Mouse (Mus musculus) embryo, embryonic 11.5 days (tissue): ENCODE results near the gene Galnt2.

ENCODE experiments used
- DNase-seq: peaks from one replicate; pipeline ENCODE4 v3.0.0-alpha.2; 2012; ENCODE audit warnings: low read depth, low spot score

Gene Galnt2

DNA sequence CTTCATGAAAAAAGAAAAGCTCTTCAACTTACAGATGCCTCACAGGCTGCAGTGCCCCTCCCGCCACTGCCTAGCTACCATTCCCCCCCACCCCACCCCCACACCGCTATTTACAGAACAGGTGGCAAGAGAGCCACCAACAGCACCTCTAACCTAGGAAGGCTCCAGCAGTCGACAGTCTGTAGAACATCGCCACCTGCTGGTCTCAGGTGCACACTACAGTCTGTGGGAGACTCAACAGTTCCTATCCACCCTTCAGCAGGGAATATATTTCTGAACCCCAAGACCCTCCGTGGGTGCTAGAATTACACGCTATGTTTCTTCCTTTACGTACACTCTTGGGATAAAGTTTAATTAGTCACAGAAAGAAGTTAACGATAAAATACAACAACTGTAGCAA, 137.0 kb downstream of the Galnt2 start:
- peak; percentile 45 for DNase-seq

DNA sequence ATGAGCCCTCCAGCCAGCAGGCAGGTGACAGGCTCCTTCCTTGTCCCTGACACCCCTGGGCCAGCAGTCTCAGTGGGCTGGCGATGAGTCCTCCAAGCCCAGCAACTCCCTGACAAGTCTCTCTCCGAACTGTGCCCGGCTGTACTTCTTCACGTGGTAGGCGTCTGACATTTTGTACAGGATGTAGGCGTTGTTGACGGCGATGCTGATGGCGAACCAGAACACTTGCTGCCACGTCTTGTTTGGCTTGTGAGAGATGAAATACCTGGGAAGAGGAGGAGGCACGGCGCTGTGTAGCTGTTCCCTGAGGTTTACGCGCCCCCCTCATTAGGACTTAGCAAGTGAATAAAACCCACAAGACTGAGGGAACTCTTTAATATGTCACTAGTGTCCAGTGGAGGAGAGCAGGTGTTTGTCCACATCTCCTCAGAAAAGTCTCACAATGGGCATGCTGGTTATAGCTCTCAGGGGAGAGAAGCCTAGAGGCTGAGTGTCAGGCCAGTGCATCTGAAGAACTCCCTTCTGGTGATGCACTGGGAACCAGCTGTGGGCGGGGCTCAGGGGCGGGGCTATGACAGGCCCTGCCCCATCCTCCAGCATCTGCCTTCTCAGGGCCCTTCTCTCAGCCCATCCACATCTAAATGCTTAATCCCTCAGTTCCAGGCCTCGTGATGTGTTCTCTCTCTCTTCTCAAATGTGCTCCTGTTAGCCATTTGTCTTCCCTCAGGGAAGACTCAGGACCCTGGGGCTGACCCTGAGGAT, 139.4 kb downstream of the Galnt2 start:
- no peak for DNase-seq

DNA sequence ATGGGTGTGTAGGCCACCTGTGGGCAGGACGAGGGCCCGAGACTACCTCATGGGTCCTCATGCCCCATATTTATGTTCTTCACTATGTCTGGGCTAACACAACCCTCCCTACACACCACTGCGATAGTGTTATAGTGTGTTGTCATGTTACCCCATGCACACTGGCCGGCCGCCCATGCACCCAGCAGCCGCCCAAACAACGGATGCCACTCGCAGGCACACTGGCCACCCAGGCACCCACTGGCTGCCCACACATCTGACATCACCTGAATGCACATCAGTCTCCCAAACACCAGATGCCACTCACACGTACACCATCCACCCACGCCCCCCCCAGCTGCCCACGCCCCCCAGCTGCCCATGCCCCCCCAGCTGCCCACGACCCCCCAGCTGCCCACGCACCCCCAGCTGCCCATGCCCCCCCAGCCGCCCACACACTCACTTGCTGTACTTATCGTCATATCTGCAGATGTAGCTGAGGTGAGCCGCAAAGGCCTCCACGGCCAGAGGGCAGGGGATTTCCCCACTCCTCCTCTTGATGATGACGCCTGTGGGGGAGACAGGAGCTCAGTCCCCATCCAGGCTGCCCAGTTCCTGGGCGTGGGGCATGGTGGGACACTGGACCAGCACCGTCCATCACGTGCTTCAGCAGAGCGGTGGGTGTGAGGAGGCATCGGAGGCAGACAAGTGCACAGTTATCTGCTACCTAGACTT, 140.4 kb downstream of the Galnt2 start:
- DNase-seq: no peak

DNA sequence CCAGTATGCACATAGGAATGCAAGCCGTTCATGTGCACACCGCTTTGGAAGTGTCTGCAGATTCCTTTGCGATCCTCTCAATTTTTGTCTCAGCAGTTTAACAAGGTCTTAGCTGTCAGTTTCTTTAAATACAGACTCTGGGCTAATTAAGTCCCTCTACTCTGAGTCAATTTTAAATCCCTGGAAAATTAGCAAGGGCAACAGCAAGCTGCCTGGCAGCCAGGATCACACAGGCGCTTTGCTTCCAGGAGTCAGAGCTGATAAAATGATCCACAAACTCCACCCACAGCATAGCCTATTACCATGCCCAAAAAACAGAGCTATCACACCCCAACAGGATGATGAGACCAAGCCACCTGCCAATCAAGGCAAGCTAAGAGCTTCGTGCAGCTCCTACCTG, 142.6 kb downstream of the Galnt2 start:
- no peak for DNase-seq

DNA sequence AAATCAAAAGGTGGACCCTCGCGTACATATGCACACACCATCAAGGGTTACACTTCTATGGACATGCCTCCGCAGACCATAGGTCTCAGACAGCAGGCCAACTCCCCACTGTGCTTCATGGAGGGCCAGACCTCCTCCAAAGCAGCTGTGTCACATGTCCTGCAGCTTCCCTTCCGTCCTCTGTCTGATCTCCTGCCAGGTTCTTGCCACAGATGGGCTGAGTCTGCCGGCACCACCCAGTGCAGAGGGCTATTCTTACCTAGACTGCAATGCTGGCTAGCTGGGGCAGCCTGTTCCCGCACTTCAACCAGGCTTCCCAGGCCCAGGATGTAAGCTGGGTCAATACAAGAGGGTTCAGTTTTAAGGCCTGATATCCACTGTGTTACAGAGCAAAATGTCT, 144.0 kb downstream of the Galnt2 start:
- no peak for DNase-seq

DNA sequence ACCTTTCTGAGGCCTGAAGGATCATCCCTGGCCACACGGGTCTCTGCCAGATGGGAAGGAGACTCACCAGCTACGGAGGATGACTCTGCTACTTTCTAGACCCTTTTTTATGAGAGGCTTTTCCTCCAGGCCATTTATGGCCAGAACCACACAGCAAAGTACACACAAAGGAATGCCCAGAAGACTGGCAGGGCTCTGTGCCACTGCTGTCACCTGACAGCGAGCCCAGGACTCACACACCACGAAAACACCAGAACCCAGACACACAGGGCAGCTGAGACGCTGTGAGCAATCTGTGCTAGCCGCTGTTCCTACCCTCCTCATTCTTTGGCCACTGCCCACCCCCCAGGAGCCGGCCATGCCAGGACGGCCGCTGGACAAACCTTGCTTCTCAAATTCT, 144.5 kb downstream of the Galnt2 start:
- DNase-seq: no peak

DNA sequence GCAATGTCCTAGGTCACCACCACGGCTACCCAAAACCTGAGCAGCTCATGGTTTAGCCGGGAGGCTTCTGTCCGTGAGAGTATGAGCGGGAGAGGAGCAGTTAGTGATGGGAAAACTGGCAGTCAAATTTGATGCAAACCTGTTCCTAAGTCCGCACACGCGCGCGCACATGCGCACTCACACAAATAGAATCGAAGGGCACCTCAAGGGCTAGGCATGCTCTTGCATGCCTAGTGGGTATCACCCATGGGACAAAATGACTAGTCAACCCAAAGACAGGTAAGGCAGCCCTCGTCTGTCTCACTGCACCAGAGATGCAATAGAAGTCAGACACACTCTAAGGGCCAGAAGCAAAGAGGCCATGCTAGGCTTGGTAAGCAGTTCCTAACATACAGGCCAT, 145.2 kb downstream of the Galnt2 start:
- no peak for DNase-seq

DNA sequence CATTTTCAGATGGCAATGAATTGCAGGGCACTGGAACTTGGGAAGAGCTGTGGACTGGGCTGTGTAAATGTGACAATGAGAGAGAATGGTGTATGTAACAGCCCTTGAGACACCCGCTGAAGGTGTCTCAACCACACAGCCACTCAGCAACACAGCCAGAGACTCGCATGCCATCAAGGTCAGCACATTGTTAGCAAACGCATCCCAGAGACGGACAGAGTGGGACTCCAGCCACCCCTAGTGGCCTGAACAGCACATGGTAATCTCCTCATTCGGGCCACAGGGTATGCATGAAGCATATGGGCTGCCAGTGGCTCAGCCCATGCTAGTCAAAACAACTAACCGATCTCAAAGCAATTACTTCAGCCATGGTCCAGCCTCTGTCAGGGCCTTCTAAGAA, 148.1 kb downstream of the Galnt2 start:
- DNase-seq: no peak

DNA sequence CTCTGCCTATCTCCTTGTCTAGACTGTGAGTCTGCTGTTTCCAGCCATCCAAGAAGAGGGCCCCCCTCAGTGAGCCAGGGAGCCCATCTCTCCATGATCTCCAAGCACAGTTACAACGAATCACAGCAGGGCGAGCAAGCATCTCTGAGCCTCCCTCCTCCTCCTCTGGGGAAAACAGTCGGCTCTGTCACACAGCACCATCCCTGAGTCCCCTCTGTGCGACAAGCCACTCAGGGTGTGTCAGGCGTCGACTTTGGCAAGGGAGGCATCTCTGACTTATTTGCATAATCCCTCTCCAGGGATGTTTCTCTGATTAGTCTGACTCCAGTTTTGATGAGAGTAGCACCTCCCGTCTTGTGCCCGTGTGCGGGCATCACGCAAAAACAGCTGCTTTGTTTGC, 151.0 kb downstream of the Galnt2 start:
- DNase-seq: no peak

DNA sequence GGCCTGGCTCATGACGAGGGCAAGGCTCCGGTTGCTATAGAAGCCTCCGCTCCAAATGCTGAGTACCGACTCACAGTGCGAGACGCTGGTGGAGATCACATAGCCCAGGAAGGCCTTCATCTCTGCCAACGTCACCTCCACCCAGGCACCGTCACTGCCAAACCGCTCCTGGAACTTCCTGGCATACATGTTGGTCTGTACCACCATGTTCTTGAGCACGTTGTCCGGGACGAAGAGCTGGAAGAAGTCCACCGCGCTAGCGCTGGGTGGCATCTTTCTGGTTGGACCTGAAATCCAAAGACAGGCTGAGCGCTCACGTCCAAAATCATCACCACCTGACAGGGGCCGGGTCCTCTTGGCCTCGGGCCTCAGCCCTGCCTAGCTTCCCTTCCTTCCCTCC, 153.1 kb downstream of the Galnt2 start:
- no peak for DNase-seq

DNA sequence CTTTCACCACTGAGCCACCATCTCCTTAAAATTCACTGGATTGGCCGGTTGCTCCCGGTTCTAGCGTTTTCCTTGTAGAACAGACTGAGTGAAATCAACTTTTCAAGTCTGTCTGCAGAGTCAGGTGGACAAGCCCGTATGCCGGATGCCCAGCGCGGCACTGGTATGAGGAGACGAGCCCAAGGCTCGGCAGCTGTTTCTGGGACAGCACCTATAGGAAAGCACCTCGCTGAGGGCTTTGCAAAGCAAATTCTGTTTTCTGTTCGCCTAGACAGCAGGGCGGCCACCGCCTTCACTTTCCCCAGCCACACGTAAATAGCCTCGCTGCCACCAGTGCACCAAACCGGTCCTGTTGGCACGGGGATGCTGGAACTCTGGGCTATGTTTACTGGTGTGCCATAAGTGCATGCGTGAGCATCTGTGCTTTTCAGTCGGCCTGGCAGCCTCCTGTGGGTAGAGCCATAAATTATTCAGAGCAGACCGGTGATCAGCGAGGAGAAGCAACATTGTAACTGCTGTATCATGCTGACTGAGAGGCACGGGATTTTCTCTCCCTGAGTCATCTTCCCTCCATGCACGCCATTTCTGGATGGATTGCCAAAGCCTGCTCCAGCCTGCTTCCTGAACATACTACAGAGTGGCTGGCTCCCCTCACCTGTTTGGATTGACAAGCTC, 155.2 kb downstream of the Galnt2 start:
- no peak for DNase-seq

DNA sequence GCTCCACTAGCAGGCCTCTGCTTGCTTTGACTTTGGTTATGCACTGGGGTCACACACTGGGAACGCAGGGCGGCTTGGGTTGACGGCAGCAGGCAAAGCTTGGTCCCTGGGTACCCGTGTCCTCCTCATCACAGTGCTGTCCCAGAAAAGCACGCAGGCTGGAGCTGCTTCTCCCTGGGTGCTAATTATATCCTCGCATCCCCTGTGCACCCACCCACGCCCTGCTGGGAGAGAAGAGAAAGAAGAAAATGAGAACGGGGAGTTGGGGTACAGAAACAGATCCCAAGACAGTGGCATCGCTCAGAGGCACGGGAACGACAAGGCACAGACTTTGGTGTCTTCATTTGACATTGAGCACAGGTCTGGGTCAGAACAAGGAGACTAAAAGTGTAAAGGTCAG, 158.3 kb downstream of the Galnt2 start:
- DNase-seq: no peak

DNA sequence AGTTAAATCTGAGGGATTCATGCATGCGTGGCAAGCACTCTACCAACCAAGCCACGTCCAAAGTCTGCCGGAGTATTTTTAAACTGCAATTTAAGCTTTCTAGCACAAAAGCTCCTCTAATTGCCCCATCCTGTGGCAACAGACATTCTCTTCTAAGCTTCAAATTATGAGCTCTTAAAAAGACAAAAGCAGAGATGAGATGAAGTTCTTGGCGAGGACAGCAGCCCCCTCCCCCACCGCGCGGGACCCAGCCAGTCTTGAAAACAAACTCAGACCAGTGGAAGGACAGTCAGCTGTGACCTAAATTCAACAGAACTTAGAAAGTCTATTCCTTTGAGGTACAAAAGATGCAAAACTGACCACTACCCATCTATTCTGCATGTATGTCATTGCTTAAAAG, 160.0 kb downstream of the Galnt2 start:
- no peak for DNase-seq

DNA sequence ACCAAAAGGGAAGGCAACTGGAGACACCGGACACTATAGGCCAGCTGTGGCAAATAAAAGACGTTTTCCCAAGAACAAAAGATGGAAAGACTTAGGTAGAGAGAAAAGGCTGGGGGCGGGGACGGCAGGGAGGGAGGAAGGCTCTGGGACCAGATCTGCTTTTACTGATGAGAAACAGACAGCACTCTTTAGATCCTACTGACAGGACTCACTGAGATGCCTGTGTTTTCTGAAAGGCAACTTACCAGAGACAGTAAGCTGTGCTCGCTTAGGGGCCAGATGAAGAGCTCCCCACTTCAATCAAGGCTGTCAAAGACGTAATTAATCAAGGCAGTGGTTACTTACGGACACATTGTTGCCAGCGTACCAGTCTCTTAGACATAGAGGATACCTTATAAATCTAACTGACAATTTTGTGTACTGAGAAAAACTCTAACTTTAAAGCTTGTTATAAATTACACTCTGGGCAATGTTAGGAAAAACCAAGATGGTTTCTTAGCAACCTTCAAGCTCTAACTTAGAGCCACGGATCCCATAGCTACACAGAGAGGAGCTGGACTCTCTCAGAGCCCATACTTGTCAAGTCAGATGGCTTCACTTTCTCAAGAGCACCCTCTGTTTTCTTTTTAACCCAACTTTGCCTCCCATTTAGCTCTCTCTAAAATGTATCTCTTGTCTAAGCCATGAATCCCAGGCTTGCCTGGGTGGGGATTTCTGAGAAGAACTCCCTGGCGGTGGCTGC, 161.3 kb downstream of the Galnt2 start:
- DNase-seq: no peak

DNA sequence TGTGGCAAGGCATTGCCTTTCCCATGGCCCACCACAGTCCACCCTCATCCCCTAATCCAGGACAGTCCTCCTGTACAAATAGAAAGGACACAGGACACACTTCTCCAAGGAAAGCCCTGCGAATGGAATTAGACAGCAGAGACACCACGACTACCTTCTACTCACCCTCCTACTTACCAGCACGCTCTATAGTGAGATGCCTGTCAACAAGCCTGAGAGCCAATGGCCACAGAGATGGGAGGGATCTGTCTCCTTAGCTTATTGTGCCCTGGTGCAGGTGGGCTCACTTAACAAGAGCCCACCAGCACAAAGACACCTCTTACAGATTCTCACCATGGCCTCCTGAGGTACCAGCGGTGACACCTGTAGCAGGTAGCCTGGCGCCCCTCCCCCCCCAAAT, 161.8 kb downstream of the Galnt2 start:
- DNase-seq: no peak

DNA sequence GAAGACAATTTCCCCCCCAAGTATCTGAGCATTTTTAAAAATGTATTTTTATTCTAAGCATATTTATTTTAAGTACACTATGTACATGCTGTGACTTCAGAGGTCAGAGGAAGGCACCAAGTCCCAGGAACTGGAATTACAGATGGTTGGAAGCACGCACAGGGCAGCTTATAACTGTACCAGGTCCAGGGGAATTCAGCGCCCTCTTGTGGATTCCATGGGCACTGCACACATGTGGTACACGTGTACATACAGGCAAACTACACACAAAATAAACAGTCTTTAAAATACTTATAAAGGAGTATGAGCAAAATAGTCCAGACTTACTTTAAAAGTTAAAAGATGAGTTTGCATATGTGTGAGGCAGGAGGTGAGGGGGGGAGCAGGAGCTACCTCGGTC, 162.7 kb downstream of the Galnt2 start:
- DNase-seq: no peak

DNA sequence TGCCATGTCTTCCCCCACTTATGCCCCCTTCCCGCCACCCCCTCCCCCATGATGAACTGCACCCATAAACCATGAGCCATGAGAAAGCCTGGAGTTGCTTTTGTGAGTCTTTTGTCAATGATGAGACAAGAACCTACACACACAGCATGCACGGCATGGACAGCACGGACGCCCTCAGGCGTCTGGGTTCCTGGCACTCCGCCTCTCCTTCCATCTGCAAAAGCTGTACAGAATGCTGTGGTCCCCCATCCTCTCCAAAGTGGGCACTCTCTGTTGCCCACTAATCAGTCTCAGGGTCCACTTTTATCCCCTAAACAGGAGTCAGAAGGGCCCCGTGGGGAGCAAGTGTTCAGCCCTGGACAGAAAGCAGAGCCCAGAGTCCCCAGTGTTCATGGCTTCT, 163.8 kb downstream of the Galnt2 start:
- no peak for DNase-seq
